Mouse (Mus musculus) CD4-positive helper T cell, adult 2 months (primary cell): ENCODE measurements around the gene Banp.

Source experiments
- DNase-seq: peaks from one replicate; pipeline ENCODE4 v3.0.0-alpha.2; 2012; ENCODE audit warnings: low read depth, missing footprints, low spot score

Gene Banp

GRCm38 (mm10) chr8:122018046-122018831 lies 68.7 kb downstream of the Banp start:
- no peak for DNase-seq

DNA sequence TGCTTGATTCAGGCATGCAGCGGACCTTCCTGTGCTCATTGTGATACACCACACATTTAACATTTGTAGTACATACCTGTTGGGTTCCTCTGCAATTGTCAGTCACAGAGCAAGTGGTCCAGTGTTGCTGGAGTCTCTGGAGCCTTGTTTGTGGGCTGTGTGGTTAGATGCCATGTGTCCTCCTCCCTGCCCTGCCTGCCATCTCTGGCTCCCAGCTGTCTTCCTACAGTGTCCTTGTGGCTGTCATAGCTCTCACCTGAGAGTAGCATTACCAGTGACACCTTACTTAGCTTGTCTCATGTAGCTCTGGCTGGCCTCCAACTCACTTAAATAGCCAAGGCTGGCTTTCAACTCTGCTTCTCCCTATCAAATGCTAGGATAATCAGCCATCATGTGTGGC lies 69.6 kb downstream of the Banp start:
- DNase-seq = no peak

DNA sequence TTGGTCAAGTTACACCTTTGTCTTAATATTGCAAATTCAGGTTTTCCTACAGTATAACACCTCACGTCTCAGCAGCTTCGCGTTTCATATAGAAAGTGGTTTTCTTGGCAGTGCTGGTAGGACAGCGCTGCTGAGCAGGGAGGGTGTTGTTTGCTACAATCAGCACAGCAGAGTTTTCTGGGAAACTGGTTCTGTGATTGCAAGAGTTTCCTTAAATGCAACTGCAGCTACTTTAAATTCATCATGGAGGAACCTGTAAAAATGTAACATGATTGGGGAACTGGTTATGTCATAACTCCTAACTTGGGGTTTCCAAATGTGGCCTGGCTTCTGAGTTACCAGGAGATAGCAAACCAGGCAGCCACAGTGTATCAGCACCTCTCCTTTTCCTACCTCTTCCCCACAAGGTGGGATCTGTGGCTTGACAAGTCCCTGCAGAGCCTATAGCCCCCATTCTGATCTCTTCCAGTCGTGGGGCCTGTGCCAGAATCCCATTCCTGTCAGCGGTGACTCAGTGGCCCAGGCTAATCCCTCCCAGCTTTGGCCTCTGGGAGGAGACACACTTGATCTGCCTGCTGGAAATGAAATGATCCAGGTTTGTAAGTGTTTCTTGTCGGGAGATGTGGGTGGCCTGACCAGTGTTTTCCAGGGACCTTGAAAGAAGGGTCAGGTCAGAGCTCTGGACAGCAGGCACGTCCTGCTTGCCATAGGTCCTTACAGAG lies 70.7 kb downstream of the Banp start:
- DNase-seq = no peak

DNA sequence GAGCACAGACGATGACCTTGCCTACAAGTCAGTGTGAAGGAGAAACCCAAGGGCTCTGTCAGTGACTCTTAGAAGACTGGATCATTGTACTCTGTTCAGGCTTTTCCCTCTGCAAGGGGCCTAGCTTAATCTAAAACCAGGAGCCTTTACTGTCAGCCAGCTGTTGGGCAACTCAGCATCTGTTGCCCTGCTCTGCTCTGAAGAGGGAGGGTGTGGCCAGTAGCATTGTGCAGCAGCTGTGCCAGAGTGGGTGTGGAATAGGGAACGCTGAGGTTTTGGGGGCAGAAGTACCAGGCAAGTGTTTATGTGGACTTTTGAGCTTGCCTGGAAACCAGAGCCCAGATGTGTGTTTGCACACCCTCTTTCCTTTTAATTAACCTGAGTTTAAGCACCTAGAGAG lies 72.2 kb downstream of the Banp start:
- DNase-seq = no peak

- no peak for DNase-seq
These were observed 72.7 kb downstream of the Banp start for GRCm38 (mm10) chr8:122022274-122022673.

DNA sequence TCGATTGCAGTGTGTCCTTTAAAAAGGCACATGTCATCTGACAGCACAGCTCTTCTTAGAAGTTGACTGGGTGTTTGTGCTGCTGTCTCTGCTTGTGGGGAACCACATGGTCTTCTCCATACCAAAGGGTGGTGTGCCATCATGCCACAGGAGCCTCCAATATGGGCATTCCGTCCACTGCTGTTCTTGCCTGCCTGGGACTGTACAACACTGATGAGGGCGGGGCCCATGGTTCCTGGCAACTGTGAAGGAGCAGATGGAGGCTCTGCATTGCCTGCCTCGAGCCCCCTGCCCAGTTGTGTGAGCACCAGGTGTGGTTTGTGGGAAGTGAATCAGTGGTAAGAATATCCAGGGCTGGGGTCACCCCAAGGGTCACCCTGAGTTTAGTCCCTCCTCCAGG lies 73.2 kb downstream of the Banp start:
- no peak for DNase-seq

DNA sequence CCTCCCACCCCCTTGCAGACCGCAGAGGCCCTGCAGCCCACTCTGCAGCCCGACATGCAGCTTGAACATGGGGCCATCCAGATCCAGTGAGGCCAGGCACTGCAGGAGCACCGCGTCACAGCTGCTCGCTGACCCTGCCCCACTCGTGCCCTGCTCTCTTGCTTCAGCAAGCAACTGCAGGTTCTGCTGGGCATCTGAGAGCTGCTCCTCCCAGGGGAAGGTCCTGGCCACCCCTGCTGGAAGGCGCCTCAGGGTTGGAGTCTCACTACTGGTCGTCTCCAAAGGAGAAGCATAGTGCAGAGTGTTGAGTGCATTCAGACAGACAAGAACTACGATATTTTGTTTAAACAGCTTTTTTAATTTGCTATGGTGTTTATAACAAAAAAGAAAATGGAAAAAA lies 76.0 kb downstream of the Banp start:
- DNase-seq = no peak

- DNase-seq = no peak
These were observed 78.6 kb downstream of the Banp start for GRCm38 (mm10) chr8:122028116-122028515.

- DNase-seq = no peak
These were observed 81.4 kb downstream of the Banp start for GRCm38 (mm10) chr8:122030965-122031364.

- no peak for DNase-seq
These were observed 83.2 kb downstream of the Banp start for GRCm38 (mm10) chr8:122032741-122033140.

DNA sequence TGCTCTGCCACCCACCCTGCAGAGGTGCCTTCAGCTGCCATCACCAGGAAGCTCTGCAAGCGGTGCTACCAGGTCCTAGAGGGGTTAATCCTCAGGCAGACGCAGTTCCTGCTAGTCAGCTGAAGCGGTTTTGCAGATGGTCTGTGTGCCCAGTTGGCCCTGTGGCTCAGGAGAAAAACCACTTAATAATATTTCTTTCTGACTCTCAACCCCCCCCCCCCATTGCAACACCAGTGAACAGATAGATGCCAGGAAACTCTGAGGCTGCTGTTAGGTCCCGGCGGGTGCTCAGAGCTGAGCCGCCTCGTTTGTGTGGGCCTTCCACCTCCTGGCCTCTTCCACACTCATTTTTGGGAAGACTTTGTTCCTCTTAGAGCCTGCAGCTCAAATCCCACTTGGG lies 86.0 kb downstream of the Banp start:
- no peak for DNase-seq

DNA sequence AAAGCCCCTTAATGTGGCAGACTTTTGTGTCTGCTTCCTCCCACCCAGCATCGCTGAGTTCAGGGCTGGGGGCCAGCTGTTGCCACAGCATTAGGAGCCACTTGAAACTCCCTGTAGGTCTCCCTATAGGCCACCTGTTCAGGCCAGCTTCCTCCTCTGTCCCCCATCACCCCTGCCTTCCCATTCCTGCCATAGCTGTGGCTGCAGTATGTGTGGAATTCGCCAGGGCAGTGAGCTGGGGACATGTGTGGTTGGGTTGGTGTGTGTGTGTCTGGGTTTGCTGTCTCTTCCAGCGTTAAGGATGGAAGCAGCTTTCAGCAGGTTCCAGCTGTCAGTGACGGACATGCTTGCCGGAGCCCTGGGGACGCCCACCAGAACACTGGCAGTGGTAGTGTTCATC lies 86.8 kb downstream of the Banp start:
- DNase-seq = no peak

DNA sequence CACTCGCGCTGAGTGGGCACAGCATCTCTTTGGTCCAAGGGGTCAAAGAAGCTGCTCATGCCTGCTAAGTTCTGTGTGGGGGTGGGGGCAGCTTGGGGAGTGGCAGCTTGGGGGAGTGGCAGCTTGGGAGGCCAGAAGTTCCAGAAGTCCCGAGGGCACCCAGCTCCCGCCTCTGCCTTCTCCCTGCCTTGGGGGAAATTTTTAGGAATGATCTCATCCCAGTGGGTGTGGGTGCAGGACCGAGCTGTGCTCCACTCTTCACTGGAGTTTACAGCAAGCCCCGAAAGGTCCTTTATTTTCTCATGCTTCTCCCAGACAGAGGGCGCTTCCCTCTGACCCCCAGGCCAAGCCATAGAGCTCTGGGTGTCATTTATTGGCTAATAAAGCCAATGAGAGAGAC lies 87.7 kb downstream of the Banp start:
- no peak for DNase-seq

DNA sequence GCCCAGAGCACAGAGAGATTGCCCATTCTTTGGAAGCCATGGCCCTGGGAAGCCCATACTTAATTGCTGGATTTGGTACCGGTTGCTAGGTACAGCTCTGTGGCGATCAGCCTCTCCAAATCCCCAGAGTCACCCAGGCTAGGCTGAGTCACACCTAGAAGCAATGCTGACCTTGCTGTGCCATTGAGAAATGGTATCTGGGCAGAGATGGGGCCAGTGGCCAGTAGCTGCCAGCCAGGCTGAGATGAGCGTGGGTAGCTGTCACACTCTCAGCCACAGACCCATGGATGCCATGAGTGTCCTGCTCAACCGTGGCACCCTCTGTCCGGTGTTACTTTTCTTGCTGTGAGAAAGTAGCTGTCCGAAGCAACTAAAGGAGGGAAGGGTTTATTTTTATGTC lies 88.5 kb downstream of the Banp start:
- no peak for DNase-seq

GRCm38 (mm10) chr8:122039452-122039851 lies 89.9 kb downstream of the Banp start:
- DNase-seq = no peak

DNA sequence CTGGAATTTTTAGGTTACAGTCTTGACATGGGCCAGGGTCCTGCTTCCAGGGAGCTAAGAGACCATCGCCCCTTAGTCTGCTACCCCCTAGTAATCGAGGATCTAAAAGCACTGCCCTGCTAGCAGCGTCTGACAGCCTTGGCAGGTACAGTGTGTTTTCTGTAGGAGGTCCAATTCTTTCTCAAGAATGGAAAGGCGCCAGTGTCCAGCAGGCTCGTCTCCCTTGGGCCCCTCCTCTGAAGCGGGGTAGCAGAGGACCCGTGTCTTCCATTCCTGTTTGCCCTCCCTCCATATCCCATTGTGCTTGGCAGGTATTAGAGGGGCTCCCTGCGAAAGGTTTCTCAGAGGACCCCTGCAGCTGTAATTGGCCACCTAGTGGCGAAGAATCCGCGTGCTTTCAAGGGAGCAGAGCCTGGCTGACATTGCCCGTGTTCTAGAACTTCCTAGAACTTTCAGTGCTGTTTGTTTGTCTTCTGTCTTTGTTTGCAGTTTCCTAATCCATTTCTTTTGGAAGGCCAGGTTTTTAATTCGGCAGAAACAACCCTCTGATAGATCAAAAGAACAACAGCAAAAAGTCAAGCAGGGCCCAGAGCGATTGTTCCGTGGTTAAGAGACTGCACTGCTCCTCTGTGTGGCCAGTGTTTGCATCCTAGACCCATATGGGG lies 97.8 kb downstream of the Banp start:
- DNase-seq = no peak

GRCm38 (mm10) chr8:122049266-122049665 lies 99.7 kb downstream of the Banp start:
- no peak for DNase-seq

GRCm38 (mm10) chr8:122049923-122050322 lies 100.4 kb downstream of the Banp start:
- DNase-seq = no peak

- DNase-seq = no peak
These were observed 101.1 kb downstream of the Banp start for GRCm38 (mm10) chr8:122050620-122051019.

DNA sequence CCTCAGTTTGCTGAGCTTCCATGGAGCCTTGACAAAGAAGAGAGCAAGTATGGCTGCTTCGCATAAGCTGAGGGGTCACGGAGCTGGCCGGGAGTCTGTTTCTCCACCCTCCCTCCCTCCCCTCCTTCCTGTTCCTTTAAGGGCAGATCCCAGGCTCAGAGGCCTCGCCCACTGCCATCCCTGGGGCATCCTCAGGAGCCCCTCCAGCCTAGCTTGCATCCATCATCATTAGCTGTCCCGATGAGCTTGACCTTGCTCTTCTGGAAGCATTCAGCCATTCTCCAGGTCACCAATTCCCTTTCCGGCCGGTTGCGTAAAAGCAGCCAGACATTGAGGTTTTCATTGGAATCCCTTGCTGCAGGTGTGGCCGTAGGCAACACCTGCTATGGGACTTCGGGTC lies 105.8 kb downstream of the Banp start:
- no peak for DNase-seq

DNA sequence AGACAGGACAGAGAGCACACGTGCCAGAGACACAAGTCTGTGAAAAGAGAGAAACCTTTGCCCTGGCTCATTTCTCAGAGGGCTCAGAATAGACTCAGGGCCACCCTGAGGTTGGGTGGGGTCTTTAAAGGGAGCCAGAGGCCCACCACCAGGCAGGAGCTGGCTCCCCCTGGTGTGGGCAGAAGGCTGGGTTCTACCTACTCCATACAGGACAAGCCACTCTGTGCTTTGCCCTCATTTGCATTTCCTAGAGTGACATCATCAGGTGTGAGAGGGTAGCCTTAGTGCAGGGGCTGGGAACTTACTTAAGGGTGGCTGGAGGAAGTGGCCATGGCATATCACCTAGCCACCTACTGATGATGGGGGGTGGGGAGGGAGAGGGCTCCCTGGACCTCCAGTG lies 106.6 kb downstream of the Banp start:
- DNase-seq = no peak

DNA sequence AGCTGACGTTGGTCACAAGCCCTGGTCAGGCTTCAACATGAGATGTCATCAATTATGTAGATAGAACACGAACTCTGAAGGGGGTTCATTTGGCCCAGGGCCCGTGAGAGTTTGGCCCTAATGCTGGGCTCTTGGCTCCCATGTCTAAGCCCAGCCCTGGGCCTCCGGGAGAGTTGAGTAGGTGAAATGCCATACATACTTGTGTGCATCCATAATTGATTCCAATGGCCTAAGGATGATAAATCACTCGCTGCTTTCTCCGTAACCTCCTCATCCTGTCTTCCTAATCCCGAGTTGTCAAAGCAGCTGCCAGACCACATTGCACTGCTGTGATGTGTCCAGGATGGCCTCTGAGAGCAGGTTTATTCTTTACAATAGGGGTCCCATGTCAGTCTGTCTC lies 107.3 kb downstream of the Banp start:
- DNase-seq = no peak

- DNase-seq = no peak
These were observed 109.0 kb downstream of the Banp start for GRCm38 (mm10) chr8:122058510-122058909.
